Mouse (Mus musculus) lung, postnatal 4 days (tissue): Measurements from ENCODE around the gene Timp3.

Experiments
- DNase-seq, 2 experiments: peaks; one replicate each; pipeline ENCODE4 v3.0.0; 2021

Gene Timp3

GRCm38 (mm10) chr10:86389357-86389756 is 89.2 kb downstream of the Timp3 start:
- no peak for DNase-seq

- DNase-seq: no peak
Observed at GRCm38 (mm10) chr10:86389913-86390312, 89.7 kb downstream of the Timp3 start.

DNA sequence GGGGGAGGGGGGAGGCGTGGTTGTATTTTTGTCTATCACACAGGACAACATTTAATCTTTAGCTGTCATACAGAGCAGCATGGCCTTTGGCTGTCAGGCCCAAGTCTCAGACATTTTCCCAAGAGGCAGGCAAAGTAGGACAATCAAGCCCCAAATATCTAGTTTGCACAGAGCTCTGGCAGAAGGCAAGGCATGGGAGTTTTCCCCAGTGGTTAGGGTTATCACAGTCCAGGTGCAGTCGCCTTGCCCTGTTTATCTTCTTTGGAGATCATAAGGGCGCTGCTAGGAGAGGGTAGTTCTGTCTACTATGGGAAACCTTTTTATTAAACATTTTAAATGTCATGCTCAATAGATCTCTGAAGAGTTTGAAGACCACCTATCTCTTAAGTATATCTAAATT is 92.2 kb downstream of the Timp3 start:
- no peak for DNase-seq

GRCm38 (mm10) chr10:86397577-86398346 is 97.6 kb downstream of the Timp3 start:
- DNase-seq: no peak

- DNase-seq: no peak
Observed at GRCm38 (mm10) chr10:86398347-86398720, 98.2 kb downstream of the Timp3 start.
